Mouse (Mus musculus): ENCODE results near the gene Ints6l.

DNA sequence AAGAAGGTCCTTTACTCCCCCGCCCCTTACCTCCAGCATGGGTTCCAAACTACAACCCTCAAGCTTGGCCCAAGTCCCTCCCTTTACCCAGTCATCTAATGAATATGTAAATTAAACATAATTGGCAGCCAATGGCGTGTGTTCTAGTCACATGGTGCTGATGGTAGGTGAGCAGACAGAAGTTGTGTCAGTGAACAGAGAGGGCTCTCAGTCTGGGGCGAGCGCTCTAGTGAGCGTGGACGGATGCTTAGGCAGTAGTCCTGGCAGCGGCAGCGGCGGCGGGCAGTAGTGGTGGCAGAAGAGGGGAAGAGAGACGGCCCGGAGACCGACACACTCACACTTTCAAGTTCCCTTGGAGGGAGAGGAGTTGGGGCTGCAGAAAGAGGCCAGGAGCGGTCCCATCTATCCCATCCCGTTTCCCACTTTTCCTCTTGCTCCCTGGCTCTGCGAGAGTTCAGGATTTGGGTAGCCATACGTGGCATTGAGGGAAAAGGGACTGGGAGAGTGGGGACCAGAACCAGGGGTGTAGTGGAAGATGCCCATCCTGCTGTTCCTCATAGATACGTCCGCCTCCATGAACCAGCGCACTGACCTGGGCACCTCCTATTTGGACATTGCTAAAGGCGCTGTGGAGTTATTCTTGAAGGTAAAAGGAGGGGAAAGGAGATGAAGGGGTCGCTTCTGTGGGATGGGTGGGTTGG is at the start of gene Ints6l:
- TF ChIP-seq POLR2A (IDR thresholded peaks at IDR 0.05; ENCODE audit: control insufficient read depth, extremely low read depth, insufficient read depth, low read length, poor library complexity) (peak; percentile 93), CTCF (IDR thresholded peaks at IDR 0.05; ENCODE audit: borderline replicate concordance, control insufficient read depth, extremely low read depth, insufficient read depth, low read length, poor library complexity) (no peak)

Data from thymus, adult 2 months (tissue).